Mouse (Mus musculus) layer of hippocampus, postnatal 36 days (tissue): ENCODE results near the gene Agbl5. TPM values are rescaled to one million over a fixed set of nuclear protein-coding genes. Genes with fewer than 3 reads are reported as not detected.

Source experiments
- DNase-seq, 2 experiments: peaks; one replicate each; pipeline ENCODE4 v3.0.0; 2022
- total RNA-seq, 2 experiments: library from RNA; stranded (reverse); gene quantifications; 2 replicates each; pipeline ENCODE4 v1.2.3; 2021

Agbl5 gene
- total RNA-seq, 2 experiments from 2014 or later = 12.8 to 17.3 TPM

DNA sequence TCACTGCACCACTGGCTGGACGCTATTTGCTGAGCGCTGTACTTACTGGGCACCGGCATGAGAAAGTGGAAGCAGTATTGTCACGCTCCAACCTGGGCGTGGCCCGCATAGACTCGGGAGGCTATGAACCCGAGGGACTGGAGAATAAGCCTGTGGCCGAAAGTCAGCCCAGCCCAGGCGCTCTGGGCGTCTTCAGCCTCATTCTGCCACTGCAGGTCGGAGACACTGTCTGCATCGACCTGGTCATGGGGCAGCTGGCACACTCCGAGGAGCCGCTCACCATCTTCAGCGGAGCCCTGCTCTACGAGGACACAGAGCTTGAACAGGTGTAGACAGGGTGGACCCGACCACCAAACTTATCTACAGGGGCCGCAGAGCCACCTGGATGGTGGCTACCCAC lies 32.1 kb downstream of the Agbl5 start:
- DNase-seq = no peak

DNA sequence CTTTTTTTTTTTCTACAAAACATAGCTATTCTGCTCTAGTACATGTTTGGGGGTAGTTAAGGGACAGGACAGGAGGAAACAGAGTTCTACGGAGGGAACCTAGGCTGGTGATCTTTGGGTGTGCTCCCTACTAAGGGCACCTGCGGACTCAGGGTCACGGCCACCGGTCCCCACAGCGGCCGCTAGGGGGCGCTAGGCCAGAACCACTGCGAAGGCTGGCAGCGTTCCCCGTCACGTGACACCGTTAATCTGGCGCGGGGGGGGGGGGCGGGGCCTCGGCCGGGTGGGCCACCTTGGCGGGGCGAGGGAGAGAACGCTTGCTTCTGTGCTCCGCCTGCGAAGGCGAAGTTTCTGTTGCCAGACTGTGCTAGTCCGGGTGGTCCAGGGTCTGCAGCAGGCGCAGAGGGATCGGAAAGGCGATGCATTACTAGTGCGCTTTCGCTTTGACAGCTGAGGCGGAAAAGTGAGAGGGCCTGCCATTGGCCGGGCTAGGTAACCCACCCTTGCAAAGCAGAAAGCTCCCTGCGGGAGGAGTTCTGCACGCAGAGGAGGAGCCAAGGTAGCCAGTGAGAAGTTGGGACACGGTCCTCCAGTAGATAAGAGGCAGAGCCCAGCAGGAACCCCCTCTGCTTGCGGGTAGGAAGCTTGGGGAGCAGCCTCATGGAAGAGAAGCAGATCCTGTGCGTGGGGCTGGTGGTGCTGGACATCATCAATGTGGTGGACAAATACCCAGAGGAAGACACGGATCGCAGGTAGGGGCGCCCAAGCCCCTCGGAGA lies 33.0 kb downstream of the Agbl5 start, which contains the start of gene Khk:
Gene Khk, plus strand, starts transcription at position 176 of the 778 bp plus-strand sequence.
- peak; percentile 78 to 81 for DNase-seq

DNA sequence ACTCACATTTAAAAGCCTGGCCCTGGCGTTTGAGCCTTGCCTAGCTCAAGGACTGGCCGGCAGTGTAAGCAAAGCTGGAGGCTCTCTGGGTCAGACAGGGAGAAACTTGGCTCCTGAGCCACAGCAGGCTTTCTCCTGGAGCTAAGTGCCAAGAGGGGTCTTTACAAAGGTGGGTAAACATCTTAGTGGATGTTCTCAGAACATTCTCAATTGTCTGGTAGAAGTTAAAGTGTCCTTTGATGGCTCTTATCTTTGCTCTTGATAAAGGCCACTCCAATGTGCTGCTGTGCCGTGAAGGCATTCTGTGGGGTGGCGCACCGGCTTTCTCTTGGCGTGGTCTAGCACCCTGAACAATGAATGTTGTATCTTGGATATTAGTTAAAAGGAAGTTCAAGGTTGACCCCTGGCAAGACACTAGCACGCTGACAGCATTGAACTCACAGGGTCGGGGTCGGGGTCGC lies 34.1 kb downstream of the Agbl5 start:
- no peak for DNase-seq

DNA sequence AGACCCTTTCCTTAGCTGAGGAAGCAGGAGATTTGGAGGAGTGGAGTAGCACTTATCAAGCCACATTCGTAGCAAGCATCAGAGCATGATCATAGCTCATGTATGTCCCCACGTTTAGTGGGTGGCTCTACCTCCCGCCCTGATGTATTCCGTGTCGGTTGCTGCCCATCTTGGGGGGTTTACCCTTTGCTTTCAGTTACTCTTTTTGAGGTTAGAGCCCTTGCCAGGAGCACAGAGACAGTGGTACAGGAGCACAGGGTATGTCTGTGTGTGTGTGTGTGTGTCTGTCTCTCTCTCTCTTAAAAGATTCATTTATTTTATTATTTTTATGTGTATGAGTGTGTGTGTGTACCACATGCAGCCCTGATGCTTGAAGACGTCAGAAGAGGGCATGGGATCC lies 34.6 kb downstream of the Agbl5 start:
- DNase-seq = no peak

GRCm38 (mm10) chr5:30924614-30925013 lies 36.1 kb downstream of the Agbl5 start:
- no peak for DNase-seq

GRCm38 (mm10) chr5:30925217-30925616 lies 36.7 kb downstream of the Agbl5 start:
- no peak for DNase-seq

- DNase-seq = no peak
These were observed 37.6 kb downstream of the Agbl5 start for GRCm38 (mm10) chr5:30926073-30926472.

- DNase-seq = peak; percentile 44 to 47
These were observed 39.5 kb downstream of the Agbl5 start for GRCm38 (mm10) chr5:30927945-30928529.

- DNase-seq = peak; percentile 66 to 71
These were observed 41.6 kb downstream of the Agbl5 start for GRCm38 (mm10) chr5:30930121-30930520.

DNA sequence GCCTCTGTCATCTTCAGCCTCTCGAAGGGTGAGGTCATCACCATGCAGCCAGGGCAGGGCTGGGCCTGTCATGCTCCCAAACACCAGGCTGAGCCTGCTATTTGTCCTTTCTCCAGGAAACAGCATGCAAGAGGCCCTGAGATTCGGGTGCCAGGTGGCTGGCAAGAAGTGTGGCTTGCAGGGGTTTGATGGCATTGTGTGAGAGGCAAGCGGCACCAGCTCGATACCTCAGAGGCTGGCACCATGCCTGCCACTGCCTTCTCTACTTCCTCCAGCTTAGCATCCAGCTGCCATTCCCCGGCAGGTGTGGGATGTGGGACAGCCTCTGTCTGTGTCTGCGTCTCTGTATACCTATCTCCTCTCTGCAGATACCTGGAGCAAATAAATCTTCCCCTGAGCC lies 42.4 kb downstream of the Agbl5 start:
- DNase-seq = no peak

- no peak for DNase-seq
These were observed 42.9 kb downstream of the Agbl5 start for GRCm38 (mm10) chr5:30931378-30931777.

GRCm38 (mm10) chr5:30933705-30934104 lies 45.2 kb downstream of the Agbl5 start:
- DNase-seq = no peak

DNA sequence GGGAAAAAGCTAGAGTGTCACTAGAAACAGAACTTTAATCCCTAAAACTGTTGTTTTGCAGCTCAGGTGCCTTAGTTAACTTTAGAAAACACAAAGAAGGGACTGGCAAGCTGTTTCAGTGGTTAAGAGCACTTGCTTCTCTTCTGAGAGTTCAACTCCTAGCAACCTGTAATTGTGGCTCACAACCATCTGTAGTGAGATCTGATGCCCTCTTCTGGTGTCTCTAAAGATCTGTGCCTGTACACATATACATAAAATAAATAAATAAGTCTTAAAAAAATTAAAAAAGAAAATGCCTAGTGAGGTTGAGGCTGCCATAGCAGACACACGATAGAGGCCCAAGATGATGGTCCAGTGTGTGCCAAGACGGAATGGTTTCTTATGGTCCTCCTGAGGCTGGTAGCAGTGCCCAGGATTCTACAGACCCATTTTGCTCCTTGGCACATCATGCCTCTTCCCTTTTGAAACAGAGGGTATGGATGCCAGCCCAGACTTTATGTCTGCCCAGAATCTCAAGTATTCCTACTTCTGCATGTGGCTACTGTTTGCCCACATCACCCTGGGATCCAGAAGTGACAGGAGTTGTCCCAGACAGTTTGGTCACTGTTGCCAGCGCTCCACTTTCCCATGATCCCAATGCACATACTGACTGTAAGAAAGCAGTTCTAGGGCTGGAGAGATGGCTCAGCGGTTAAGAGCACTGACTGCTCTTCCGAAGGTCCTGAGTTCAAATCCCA lies 46.4 kb downstream of the Agbl5 start:
- DNase-seq = no peak

- DNase-seq = no peak
These were observed 54.5 kb downstream of the Agbl5 start for GRCm38 (mm10) chr5:30943004-30943403.

GRCm38 (mm10) chr5:30944344-30944743 lies 55.9 kb downstream of the Agbl5 start:
- DNase-seq = no peak

DNA sequence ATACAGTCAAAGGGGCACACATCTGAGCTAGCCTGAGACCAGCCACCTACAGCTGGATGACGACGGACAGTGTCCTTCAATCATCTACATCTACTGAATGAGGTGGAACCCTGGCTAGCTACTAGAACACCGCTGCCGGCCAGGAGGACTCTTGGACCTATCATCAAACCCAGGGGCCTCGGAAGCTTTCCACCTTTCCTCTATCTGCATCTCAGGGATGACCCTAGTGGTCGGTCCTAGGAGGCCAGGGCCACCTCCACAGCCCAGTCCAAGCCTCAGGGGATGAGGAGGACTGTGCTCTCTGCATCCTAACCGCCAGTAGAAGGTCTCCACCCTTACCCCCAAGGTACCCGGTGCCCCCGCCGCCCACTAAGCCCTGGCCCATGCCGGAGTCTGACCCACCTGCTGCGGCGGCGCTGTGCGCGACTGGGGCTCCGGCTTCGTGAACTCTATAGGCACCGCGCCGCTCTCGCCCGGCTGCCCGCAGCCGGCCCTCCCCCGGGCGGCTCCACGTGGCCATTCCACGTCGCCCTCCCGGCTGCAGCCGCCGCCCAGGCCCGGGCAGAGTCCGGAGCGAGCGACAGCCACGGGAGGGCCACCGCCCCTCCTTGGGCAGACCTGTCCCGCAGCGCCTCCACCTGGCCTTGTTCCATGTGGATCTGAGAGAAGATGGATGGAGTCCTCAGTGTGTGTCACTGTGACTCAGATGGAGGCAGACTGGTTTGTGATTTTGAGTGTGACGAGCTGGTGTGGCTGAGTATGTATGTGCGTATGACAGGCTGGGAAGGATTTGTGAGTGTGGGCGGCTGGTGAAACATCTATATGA lies 56.7 kb downstream of the Agbl5 start, which contains the start of gene Cgref1:
Gene Cgref1, minus strand, starts transcription at position 636 of the 826 bp plus-strand sequence.
- DNase-seq = peak; percentile 62 to 68

GRCm38 (mm10) chr5:30948620-30949019 lies 60.1 kb downstream of the Agbl5 start:
- DNase-seq = no peak

DNA sequence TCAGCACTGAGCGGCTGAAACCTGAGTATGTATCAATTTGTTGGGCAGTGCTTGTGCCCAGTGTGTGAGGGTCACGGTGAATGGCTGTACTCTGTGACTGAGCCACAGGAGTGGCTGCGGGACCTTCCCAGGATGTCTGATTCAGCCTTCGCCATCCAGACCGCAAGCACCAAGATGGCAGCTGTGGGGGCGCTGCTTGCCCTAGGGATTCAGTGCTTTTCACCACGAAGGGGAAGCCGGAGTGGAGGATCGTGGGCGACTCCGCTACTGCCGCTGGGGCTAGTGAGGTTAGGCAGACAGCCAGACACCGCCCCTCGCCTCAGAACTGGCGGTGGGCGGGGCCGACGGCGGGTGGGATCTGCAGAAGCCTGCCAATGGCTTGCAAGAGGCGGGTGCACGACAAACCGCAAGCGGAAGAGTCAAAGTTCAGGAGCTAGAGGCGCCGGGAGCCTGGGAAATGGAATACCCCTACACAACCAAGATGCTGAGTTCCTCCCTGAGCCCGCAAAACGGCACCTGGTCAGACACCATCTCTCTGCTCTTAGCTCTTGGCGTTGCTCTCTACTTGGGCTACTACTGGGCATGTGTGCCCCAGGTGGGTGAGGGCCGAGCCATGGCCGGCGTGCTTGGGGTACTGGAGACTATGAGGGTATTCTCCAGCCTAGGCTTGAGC lies 61.3 kb downstream of the Agbl5 start:
- peak; percentile 91 to 92 for DNase-seq

GRCm38 (mm10) chr5:30950451-30950850 lies 62.0 kb downstream of the Agbl5 start:
- no peak for DNase-seq

DNA sequence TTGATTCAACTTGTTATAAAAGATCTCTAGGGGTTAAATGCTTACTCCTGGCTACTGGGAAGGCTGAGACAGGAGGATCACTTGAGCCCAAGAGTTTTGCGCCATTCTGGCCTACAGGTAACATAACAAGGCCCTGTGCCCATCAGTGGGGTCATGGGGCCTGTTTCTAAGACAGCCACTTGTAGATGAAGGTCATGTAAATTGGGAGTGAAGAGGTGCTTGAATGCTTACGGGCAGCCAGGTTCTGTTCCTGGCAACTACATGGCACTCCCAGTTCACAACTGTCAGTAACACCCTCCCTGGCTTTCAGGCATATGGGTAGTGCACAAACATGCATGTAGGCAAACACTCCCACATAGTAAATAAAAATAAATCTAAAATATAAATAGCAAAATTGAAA lies 62.4 kb downstream of the Agbl5 start:
- no peak for DNase-seq

- DNase-seq = no peak
These were observed 63.2 kb downstream of the Agbl5 start for GRCm38 (mm10) chr5:30951706-30952105.

GRCm38 (mm10) chr5:30952551-30952950 lies 64.1 kb downstream of the Agbl5 start:
- no peak for DNase-seq
